Mouse (Mus musculus) lung, postnatal 10 days (tissue): ENCODE data around the gene Clec4g.
A peak's percentile ranks its signal among the peaks of the same experiment; 100 is the strongest.

ENCODE experiments used
- DNase-seq: peaks from one replicate; pipeline ENCODE4 v3.0.0; 2021

Clec4g gene

GRCm38 (mm10) chr8:3678831-3679230 lies 41.6 kb downstream of the Clec4g start:
- DNase-seq = no peak

GRCm38 (mm10) chr8:3676993-3677579 lies 43.4 kb downstream of the Clec4g start:
- peak; percentile 33 for DNase-seq

- DNase-seq = peak; percentile 95
Measured at GRCm38 (mm10) chr8:3676131-3676992, 44.1 kb downstream of the Clec4g start, which contains the start of gene Trappc5. Trappc5 (plus strand) TSS chr8:3676299.

GRCm38 (mm10) chr8:3674671-3675070 lies 45.8 kb downstream of the Clec4g start:
- DNase-seq = no peak

GRCm38 (mm10) chr8:3671980-3672491 lies 48.4 kb downstream of the Clec4g start, which contains the start of gene Fcor:
Fcor (minus strand) TSS chr8:3672362.
- peak; percentile 87 for DNase-seq

- peak; percentile 58 for DNase-seq
Measured at GRCm38 (mm10) chr8:3670388-3670787, 50.1 kb downstream of the Clec4g start.

GRCm38 (mm10) chr8:3665507-3665906 lies 54.9 kb downstream of the Clec4g start, which contains the start of gene Mcemp1:
Mcemp1 (plus strand) TSS chr8:3665754.
- DNase-seq = no peak

GRCm38 (mm10) chr8:3664405-3664804 lies 56.0 kb downstream of the Clec4g start:
- DNase-seq = no peak

GRCm38 (mm10) chr8:3660889-3661288 lies 59.6 kb downstream of the Clec4g start:
- no peak for DNase-seq
